Mouse (Mus musculus) CH12.LX (cell line): ENCODE results near the gene Wnt7a. TPM values are rescaled to one million over a fixed set of nuclear protein-coding genes. Genes with fewer than 3 reads are reported as not detected.

ENCODE experiments used
- DNase-seq: peaks from one replicate; pipeline ENCODE4 v3.0.0-alpha.2; 2013; ENCODE audit errors: extremely low read depth
- H3K27ac ChIP-seq: 2 replicates; pipeline ENCODE4 v1.5.1; 2012; ENCODE audit warnings: low read depth, mild to moderate bottlenecking, control low read depth, moderate library complexity; ENCODE audit not compliant: insufficient read depth
- H3K27me3 ChIP-seq: replicated peaks from 2 replicates; pipeline ENCODE3; 2012; ENCODE audit warnings: inconsistent platforms
- H3K36me3 ChIP-seq, 2 experiments: replicated peaks in 1 of 2; 2 replicates each; pipeline versions ENCODE3 to v1.6.1; 2012; ENCODE audit warnings: inconsistent platforms in 1 of 2, low read length in 1 of 2, mild to moderate bottlenecking in 1 of 2, mixed read lengths in 1 of 2, moderate library complexity in 1 of 2; ENCODE audit not compliant: control insufficient read depth in 1 of 2, insufficient read depth in 1 of 2
- H3K4me1 ChIP-seq, 2 experiments: 2 replicates each; pipeline ENCODE4 v1.6.1; 2012; ENCODE audit warnings: inconsistent platforms in 1 of 2, moderate library complexity in 1 of 2; ENCODE audit not compliant: insufficient read depth in 2 of 2, control insufficient read depth in 1 of 2
- H3K4me2 ChIP-seq: 2 replicates; pipeline ENCODE4 v1.6.1; 2012; ENCODE audit warnings: low read depth, mild to moderate bottlenecking, control low read depth; ENCODE audit not compliant: poor library complexity, insufficient read depth, severe bottlenecking
- H3K4me3 ChIP-seq, 3 experiments: fragments of 150-350 bp in 1 of 3; sonication (generic) in 1 of 3; replicated peaks in 1 of 3; 2 replicates each; pipeline versions ENCODE3 to v1.5.1; 2011 to 2012; ENCODE audit warnings: low read depth in 2 of 3, low read length in 2 of 3, mild to moderate bottlenecking in 2 of 3, moderate library complexity in 2 of 3, control low read depth in 1 of 3, improper control_type of control experiment in 1 of 3, inconsistent platforms in 1 of 3, mixed read lengths in 1 of 3; ENCODE audit not compliant: poor library complexity in 1 of 3
- H3K79me2 ChIP-seq: replicated peaks from 2 replicates; pipeline ENCODE4 v1.6.1; 2012; ENCODE audit warnings: mild to moderate bottlenecking, moderate library complexity; ENCODE audit not compliant: control insufficient read depth, poor library complexity, insufficient read depth, severe bottlenecking; ENCODE audit errors: extremely low read depth
- H3K9ac ChIP-seq: 2 replicates; pipeline ENCODE4 v1.6.1; 2012; ENCODE audit warnings: low read depth, mild to moderate bottlenecking, control low read depth, moderate library complexity; ENCODE audit not compliant: insufficient read depth
- H3K9me3 ChIP-seq: replicated peaks from 2 replicates; pipeline ENCODE3; 2012; ENCODE audit warnings: low read length, inconsistent platforms, mixed read lengths
- BHLHE40 ChIP-seq: IDR thresholded peaks from 2 replicates; pipeline ENCODE4 v1.6.1; 2011; ENCODE audit warnings: mild to moderate bottlenecking, low read depth, low read length, improper control_type of control experiment
- E2F4 ChIP-seq: IDR thresholded peaks from 2 replicates; pipeline ENCODE4 v1.6.1; 2011; ENCODE audit warnings: low read depth, low read length, improper control_type of control experiment; ENCODE audit not compliant: insufficient replicate concordance
- EP300 ChIP-seq: IDR thresholded peaks from 2 replicates; pipeline ENCODE4 v1.6.1; 2011; ENCODE audit warnings: low read length, improper control_type of control experiment
- GABPA ChIP-seq: IDR thresholded peaks from 2 replicates; pipeline ENCODE4 v1.6.1; 2012; ENCODE audit warnings: low read depth, low read length, improper control_type of control experiment, inconsistent platforms; ENCODE audit not compliant: insufficient replicate concordance
- JUN ChIP-seq: IDR thresholded peaks from 2 replicates; pipeline ENCODE4 v1.6.1; 2011; ENCODE audit warnings: low read depth, mild to moderate bottlenecking, low read length, improper control_type of control experiment, moderate library complexity; ENCODE audit not compliant: insufficient read depth
- JUND ChIP-seq: conservative IDR thresholded peaks from 2 replicates; pipeline ENCODE4 v1.6.1; 2011; ENCODE audit warnings: low read depth, low read length, improper control_type of control experiment
- MAFK ChIP-seq: IDR thresholded peaks from 2 replicates; pipeline ENCODE4 v1.6.1; 2011; ENCODE audit warnings: low read length, improper control_type of control experiment; ENCODE audit not compliant: insufficient replicate concordance
- NRF1 ChIP-seq: IDR thresholded peaks from 2 replicates; pipeline ENCODE4 v1.6.1; 2014; ENCODE audit warnings: low read depth, mild to moderate bottlenecking, inconsistent platforms, low read length, improper control_type of control experiment, moderate library complexity
- POLR2A ChIP-seq: IDR thresholded peaks from 2 replicates; pipeline ENCODE4 v1.6.1; 2011; ENCODE audit warnings: low read depth, mild to moderate bottlenecking, improper control_type of control experiment, low read length
- POLR2AphosphoS2 ChIP-seq: IDR thresholded peaks from 2 replicates; pipeline ENCODE4 v1.6.1; 2011; ENCODE audit warnings: low read depth, low read length, improper control_type of control experiment
- RAD21 ChIP-seq: IDR thresholded peaks from 2 replicates; pipeline ENCODE4 v1.6.1; 2011; ENCODE audit warnings: low read depth, mild to moderate bottlenecking, low read length, improper control_type of control experiment, moderate library complexity
- RCOR1 ChIP-seq: conservative IDR thresholded peaks from 2 replicates; pipeline ENCODE4 v1.6.1; 2012; ENCODE audit warnings: low read depth, mild to moderate bottlenecking, inconsistent platforms, low read length, improper control_type of control experiment
- UBTF ChIP-seq: IDR thresholded peaks from 2 replicates; pipeline ENCODE4 v1.6.1; 2012; ENCODE audit warnings: low read depth, mild to moderate bottlenecking, inconsistent platforms, low read length, improper control_type of control experiment, moderate library complexity
- dilution Hi-C: fragments of 300-500 bp; cut with MboI; formaldehyde crosslinking; loops from 2 replicates; pipeline ENCODE4 v1.14.3; 2020; ENCODE audit warnings: low sequenced_read_pairs; ENCODE audit not compliant: extremely low pct_unique_long_range_greater_than_20kb, extremely low pct_ligation_motif_present
- in situ Hi-C: fragments of 300-500 bp; cut with MboI; formaldehyde crosslinking; loops from 3 replicates; pipeline ENCODE4 v1.14.3; 2019; ENCODE audit warnings: low sequenced_read_pairs, low pct_ligation_motif_present, low pct_unique_long_range_greater_than_20kb, mixed read lengths
- polyA plus RNA-seq: library from polyadenylated mRNA; unstranded; fragments of >175 nt; gene quantifications from 2 replicates; pipeline ENCODE4 v1.2.1, GENCODE M21; 2012; ENCODE audit warnings: low read depth; ENCODE audit not compliant: insufficient read length
- total RNA-seq, 2 experiments: library from RNA; depleted of rRNA; stranded (reverse); fragments of 300-350 nt in 1 of 2; fragments of >200 nt in 1 of 2; gene quantifications; 2 replicates each; pipeline ENCODE4 v1.2.3; 2012 to 2014

The Wnt7a gene
- total and polyA plus RNA-seq, 3 experiments, result not detected

- dilution Hi-C loops, result no loop called here
These were observed 43.4 kb upstream of the Wnt7a start for GRCm38 (mm10) chr6:91454546-91454945.

GRCm38 (mm10) chr6:91452056-91452455 is 40.9 kb upstream of the Wnt7a start:
- H3K9me3 ChIP-seq, result peaks cover 3% of the 10 kb centered on the region
- H3K4me2 ChIP-seq, result no peak overlapping the region
- in situ Hi-C loops (no loop called here), dilution Hi-C loops (no loop called here)
- H3K27me3 ChIP-seq, result peaks cover 67% of the 10 kb centered on the region
- no peak overlapping the region for H3K4me3 ChIP-seq
- no peak overlapping the region for H3K9ac ChIP-seq
- no peaks in the 10 kb centered on the region for H3K36me3 ChIP-seq
- no peak for DNase-seq
- H3K79me2 ChIP-seq, result no peaks in the 10 kb centered on the region
- TF ChIP-seq RCOR1, result no peak
- TF ChIP-seq BHLHE40, result no peak
- no peak for TF ChIP-seq POLR2AphosphoS2
- TF ChIP-seq NRF1, result no peak
- TF ChIP-seq EP300, result no peak
- TF ChIP-seq UBTF, result no peak
- no peak for TF ChIP-seq JUN
- no peak for TF ChIP-seq MAFK
- no peak for TF ChIP-seq POLR2A
- TF ChIP-seq GABPA, result no peak
- TF ChIP-seq JUND, result no peak
- no peak overlapping the region for H3K27ac ChIP-seq
- peaks cover 0 to 2% of the 10 kb centered on the region in 2 experiments; a peak in 1 of 4 replicates for H3K4me1 ChIP-seq

More at GRCm38 (mm10) chr6:91454546-91454945, 43.4 kb upstream of the Wnt7a start:
- H3K36me3 ChIP-seq, result no peaks in the 10 kb centered on the region
- DNase-seq, result no peak
- TF ChIP-seq RAD21 (no peak), E2F4 (no peak)
- no peaks in the 10 kb centered on the region for H3K79me2 ChIP-seq
- peaks cover 0 to 2% of the 10 kb centered on the region in 2 experiments; a peak in 1 of 4 replicates for H3K4me1 ChIP-seq
- H3K4me2 ChIP-seq, result no peak overlapping the region
- H3K4me3 ChIP-seq, result no peak overlapping the region
- no peak overlapping the region for H3K9ac ChIP-seq
- no peak overlapping the region for H3K27ac ChIP-seq
- in situ Hi-C loops, result no loop called here
- H3K9me3 ChIP-seq, result peaks cover 3% of the 10 kb centered on the region
- H3K27me3 ChIP-seq, result peaks cover 47% of the 10 kb centered on the region
